Mouse (Mus musculus) liver, embryonic 14.5 days (tissue): ENCODE measurements around the gene 4931406P16Rik.

Source experiments
- CTCF ChIP-seq: IDR thresholded peaks from 2 replicates; pipeline ENCODE4 v1.5.1; 2016; ENCODE audit warnings: antibody characterized with exemption, low read depth, control low read depth
- EP300 ChIP-seq: IDR thresholded peaks from 2 replicates; pipeline ENCODE4 v1.6.1; 2016; ENCODE audit warnings: antibody characterized with exemption, low read depth

DNA sequence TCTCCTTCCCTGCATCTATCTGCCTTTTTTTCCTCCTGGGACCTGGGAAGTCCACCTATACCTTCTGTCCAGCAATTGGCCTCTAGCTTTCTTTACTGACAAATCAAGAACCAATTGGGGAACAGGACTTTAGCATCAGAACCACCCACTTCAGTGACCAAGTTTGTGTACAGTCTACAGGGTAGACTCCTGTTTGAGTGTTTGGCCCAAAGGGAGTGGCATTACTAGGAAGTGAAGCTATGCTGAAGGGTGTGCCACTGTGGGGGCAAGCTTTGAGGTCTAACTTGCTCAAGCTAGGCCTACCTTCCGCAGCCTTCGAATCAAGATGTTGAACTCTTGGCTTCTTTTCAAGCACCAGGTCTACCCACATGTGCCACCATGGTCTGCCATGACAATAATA, 112.5 kb downstream of the 4931406P16Rik start:
- TF ChIP-seq EP300 (no peak), CTCF (no peak)
